Mouse (Mus musculus): ENCODE measurements around the gene Hoxa5. TPM values are rescaled to one million over a fixed set of nuclear protein-coding genes. Genes with fewer than 3 reads are reported as not detected.
A peak's percentile ranks its signal among the peaks of the same experiment; 100 is the strongest.

The Hoxa5 gene
- polyA plus RNA-seq, 1 experiment from 2014 or later = 11.0 TPM

MicroRNAs within 50 kb of the gene (microRNA counts, 519-probe panel; counts per million panel counts)
- microRNA mmu-miR-196b = 6,526 counts per million, percentile 96 among the panel's probes with 10 or more counts

Small RNAs within 50 kb of the gene (microRNA-seq; reads per million reads assigned to microRNA genes)
- 72,279 reads per million, percentile 99 among the genes with 10 or more reads in this experiment for gene Mir196b

Other genes starting within 250 kb of the Hoxa5 start
- gene Skap2, start 192.0 kb downstream of the Hoxa5 start, polyA plus RNA-seq (2014; fragmentation: Nextera tagmentation; extraction: Ambion mirVana) = 15.3 and 20.3 TPM in 2 replicates
- 0.99 and 1.1 TPM in 2 replicates for gene Hoxa1, start 46.3 kb downstream of the Hoxa5 start, polyA plus RNA-seq (2014; fragmentation: Nextera tagmentation; extraction: Ambion mirVana)
- 2.8 and 3.0 TPM in 2 replicates for gene Hoxa2, start 39.8 kb downstream of the Hoxa5 start, polyA plus RNA-seq (2014; fragmentation: Nextera tagmentation; extraction: Ambion mirVana)
- gene 5730596B20Rik, start 27.1 kb downstream of the Hoxa5 start, polyA plus RNA-seq (2014; fragmentation: Nextera tagmentation; extraction: Ambion mirVana) = 0.99 and 1.4 TPM in 2 replicates
- gene Hoxa4, start 12.8 kb downstream of the Hoxa5 start, polyA plus RNA-seq (2014; fragmentation: Nextera tagmentation; extraction: Ambion mirVana) = 1.0 and 1.3 TPM in 2 replicates
- 3.5 and 4.6 TPM in 2 replicates for gene Hoxa6, start 4.1 kb upstream of the Hoxa5 start, polyA plus RNA-seq (2014; fragmentation: Nextera tagmentation; extraction: Ambion mirVana)
- 5.6 and 6.2 TPM in 2 replicates for gene Hoxa3, start 8.7 kb upstream of the Hoxa5 start, polyA plus RNA-seq (2014; fragmentation: Nextera tagmentation; extraction: Ambion mirVana)
- gene Gm28308, start 8.8 kb upstream of the Hoxa5 start, polyA plus RNA-seq (2014; fragmentation: Nextera tagmentation; extraction: Ambion mirVana) = 1.1 and 1.3 TPM in 2 replicates
- gene Hoxa7, start 17.3 kb upstream of the Hoxa5 start, polyA plus RNA-seq (2014; fragmentation: Nextera tagmentation; extraction: Ambion mirVana) = 14.7 and 16.2 TPM in 2 replicates
- gene Hoxa9, start 26.5 kb upstream of the Hoxa5 start, polyA plus RNA-seq (2014; fragmentation: Nextera tagmentation; extraction: Ambion mirVana) = 86.7 and 90.5 TPM in 2 replicates
- gene Hoxa10, start 36.3 kb upstream of the Hoxa5 start, polyA plus RNA-seq (2014; fragmentation: Nextera tagmentation; extraction: Ambion mirVana) = 274 and 278 TPM in 2 replicates
- 66.3 and 78.0 TPM in 2 replicates for gene Hoxa11, start 41.2 kb upstream of the Hoxa5 start, polyA plus RNA-seq (2014; fragmentation: Nextera tagmentation; extraction: Ambion mirVana)
- gene Hoxa13, start 56.3 kb upstream of the Hoxa5 start, polyA plus RNA-seq (2014; fragmentation: Nextera tagmentation; extraction: Ambion mirVana) = 25.1 and 29.7 TPM in 2 replicates
- 3.8 and 5.1 TPM in 2 replicates for gene Evx1, start 108.9 kb upstream of the Hoxa5 start, polyA plus RNA-seq (2014; fragmentation: Nextera tagmentation; extraction: Ambion mirVana)